Mouse (Mus musculus): Measurements from ENCODE around the gene Pigg. TPM values are rescaled to one million over a fixed set of nuclear protein-coding genes. Genes with fewer than 3 reads are reported as not detected.

Gene Pigg
- polyA plus RNA-seq, 1 experiment, result 10.0 TPM

GRCm38 (mm10) chr5:108386449-108386848 lies 74.0 kb downstream of the Pigg start:
- no peak for TF ChIP-seq POLR2A (IDR thresholded peaks at IDR 0.05; ENCODE audit: insufficient read depth, low read length)
- TF ChIP-seq EP300 (IDR thresholded peaks at IDR 0.05; ENCODE audit: insufficient read depth, low read depth, low read length), result no peak
- no peak for TF ChIP-seq CTCF (IDR thresholded peaks at IDR 0.05; ENCODE audit: low read depth, low read length)
- Histone ChIP-seq H3K27ac (ENCODE audit: insufficient read depth, low read length) (no peak overlapping the region), H3K4me3 (ENCODE audit: low read depth, low read length) (no peak overlapping the region), H3K9ac (ENCODE audit: low read depth, poor library complexity, severe bottlenecking) (no peak overlapping the region), H3K4me1 (ENCODE audit: control insufficient read depth, insufficient read depth, low read length) (no peaks in the 10 kb centered on the region), H3K36me3 (ENCODE audit: control insufficient read depth, insufficient read depth, low read length, poor library complexity, severe bottlenecking) (no peaks in the 10 kb centered on the region), H3K9me3 (replicated peaks; ENCODE audit: control insufficient read depth, insufficient read depth, low read length, poor library complexity, severe bottlenecking) (no peaks in the 10 kb centered on the region), H3K27me3 (ENCODE audit: control insufficient read depth, insufficient read depth, low read length, poor library complexity, severe bottlenecking) (no peaks in the 10 kb centered on the region)

GRCm38 (mm10) chr5:108388201-108388600 lies 75.8 kb downstream of the Pigg start, which contains the start of gene Pde6b:
Gene Pde6b (plus strand): TSS chr5:108388391.
- no peaks in the 10 kb centered on the region for H3K4me1 ChIP-seq (ENCODE audit: control insufficient read depth, insufficient read depth, low read length)
- no peak within 1 kb of the TSS for H3K27ac ChIP-seq (ENCODE audit: insufficient read depth, low read length)
- H3K9me3 ChIP-seq (replicated peaks; ENCODE audit: control insufficient read depth, insufficient read depth, low read length, poor library complexity, severe bottlenecking), result no peaks in the 10 kb centered on the region
- peak within 1 kb of the TSS; percentile 16; the same call in 1 of the 2 replicates for H3K4me3 ChIP-seq (ENCODE audit: low read depth, low read length)
- TF ChIP-seq EP300 (IDR thresholded peaks at IDR 0.05; ENCODE audit: insufficient read depth, low read depth, low read length) (no peak), POLR2A (IDR thresholded peaks at IDR 0.05; ENCODE audit: insufficient read depth, low read length) (no peak), CTCF (IDR thresholded peaks at IDR 0.05; ENCODE audit: low read depth, low read length) (no peak)
- H3K27me3 ChIP-seq (ENCODE audit: control insufficient read depth, insufficient read depth, low read length, poor library complexity, severe bottlenecking), result no peaks in the 10 kb centered on the region
- H3K36me3 ChIP-seq (ENCODE audit: control insufficient read depth, insufficient read depth, low read length, poor library complexity, severe bottlenecking), result no peaks in the 10 kb centered on the region
- H3K9ac ChIP-seq (ENCODE audit: low read depth, poor library complexity, severe bottlenecking), result no peak within 1 kb of the TSS

GRCm38 (mm10) chr5:108389744-108390143 lies 77.3 kb downstream of the Pigg start:
- Histone ChIP-seq H3K36me3 (ENCODE audit: control insufficient read depth, insufficient read depth, low read length, poor library complexity, severe bottlenecking) (no peaks in the 10 kb centered on the region), H3K9me3 (replicated peaks; ENCODE audit: control insufficient read depth, insufficient read depth, low read length, poor library complexity, severe bottlenecking) (no peaks in the 10 kb centered on the region), H3K4me3 (ENCODE audit: low read depth, low read length) (no peak overlapping the region), H3K9ac (ENCODE audit: low read depth, poor library complexity, severe bottlenecking) (no peak overlapping the region), H3K27me3 (ENCODE audit: control insufficient read depth, insufficient read depth, low read length, poor library complexity, severe bottlenecking) (no peaks in the 10 kb centered on the region), H3K27ac (ENCODE audit: insufficient read depth, low read length) (no peak overlapping the region), H3K4me1 (ENCODE audit: control insufficient read depth, insufficient read depth, low read length) (no peaks in the 10 kb centered on the region)
- no peak for TF ChIP-seq EP300 (IDR thresholded peaks at IDR 0.05; ENCODE audit: insufficient read depth, low read depth, low read length)
- TF ChIP-seq CTCF (IDR thresholded peaks at IDR 0.05; ENCODE audit: low read depth, low read length), result no peak
- TF ChIP-seq POLR2A (IDR thresholded peaks at IDR 0.05; ENCODE audit: insufficient read depth, low read length), result no peak

Other genes starting within 250 kb of the Pigg start
- 216 and 257 TPM in 2 replicates for gene Mtf2, start 246.9 kb upstream of the Pigg start, polyA plus RNA-seq (2011; ENCODE audit: insufficient read depth, insufficient read length, low read depth, missing spikeins)
- 34.3 and 37.0 TPM in 2 replicates for gene Tmed5, start 180.0 kb upstream of the Pigg start, polyA plus RNA-seq (2011; ENCODE audit: insufficient read depth, insufficient read length, low read depth, missing spikeins)
- gene Ccdc18, start 179.7 kb upstream of the Pigg start, polyA plus RNA-seq (2011; ENCODE audit: insufficient read depth, insufficient read length, low read depth, missing spikeins), result 45.3 and 50.2 TPM in 2 replicates
- 39.6 and 44.7 TPM in 2 replicates for gene Dr1, start 43.7 kb upstream of the Pigg start, polyA plus RNA-seq (2011; ENCODE audit: insufficient read depth, insufficient read length, low read depth, missing spikeins)
- not detected in 2 replicates for gene Gm42517, start 55.3 kb downstream of the Pigg start, polyA plus RNA-seq (2011; ENCODE audit: insufficient read depth, insufficient read length, low read depth, missing spikeins)
- not detected in 2 replicates for gene Pde6b, start 75.8 kb downstream of the Pigg start, polyA plus RNA-seq (2011; ENCODE audit: insufficient read depth, insufficient read length, low read depth, missing spikeins)
- gene Atp5k, start 121.8 kb downstream of the Pigg start, polyA plus RNA-seq (2011; ENCODE audit: insufficient read depth, insufficient read length, low read depth, missing spikeins), result 233 and 261 TPM in 2 replicates
- gene Mfsd7a, start 136.3 kb downstream of the Pigg start, polyA plus RNA-seq (2011; ENCODE audit: insufficient read depth, insufficient read length, low read depth, missing spikeins), result 0.62 and 0.63 TPM in 2 replicates
- gene Pcgf3, start 148.6 kb downstream of the Pigg start, polyA plus RNA-seq (2011; ENCODE audit: insufficient read depth, insufficient read length, low read depth, missing spikeins), result 104 and 111 TPM in 2 replicates
- 1.2 and 1.8 TPM in 2 replicates for gene Cplx1, start 237.4 kb downstream of the Pigg start, polyA plus RNA-seq (2011; ENCODE audit: insufficient read depth, insufficient read length, low read depth, missing spikeins)

Data from ES-Bruce4 (cell line).